Mouse (Mus musculus) C2C12 (cell line): Measurements from ENCODE around the gene Gm20388.

ENCODE experiments used
- CEBPB ChIP-seq: IDR thresholded peaks from one replicate; pipeline ENCODE4 v1.6.1; 2011; ENCODE audit warnings: low read depth, mild to moderate bottlenecking, control low read depth, moderate library complexity
- CTCF ChIP-seq: IDR thresholded peaks from one replicate; pipeline ENCODE4 v1.5.1; 2011; ENCODE audit not compliant: control insufficient read depth, insufficient read depth, insufficient read length
- FOSL1 ChIP-seq: IDR thresholded peaks from one replicate; pipeline ENCODE4 v1.8.0; 2011; ENCODE audit warnings: mild to moderate bottlenecking, low read length; ENCODE audit not compliant: poor library complexity, insufficient read depth, severe bottlenecking
- MAX ChIP-seq: IDR thresholded peaks from one replicate; pipeline ENCODE4 v1.6.1; 2011; ENCODE audit warnings: mild to moderate bottlenecking, control low read depth
- MYOD1 ChIP-seq: IDR thresholded peaks from one replicate; pipeline ENCODE4 v1.6.1; 2011; ENCODE audit warnings: low read depth; ENCODE audit not compliant: control insufficient read depth, insufficient read length
- MYOG ChIP-seq: IDR thresholded peaks from one replicate; pipeline ENCODE4 v1.6.1; 2011; ENCODE audit not compliant: control insufficient read depth, insufficient read length; ENCODE audit errors: extremely low read depth
- USF1 ChIP-seq: IDR thresholded peaks from one replicate; pipeline ENCODE4 v1.6.1; 2011; ENCODE audit warnings: low read depth, mild to moderate bottlenecking, control low read depth, moderate library complexity

DNA sequence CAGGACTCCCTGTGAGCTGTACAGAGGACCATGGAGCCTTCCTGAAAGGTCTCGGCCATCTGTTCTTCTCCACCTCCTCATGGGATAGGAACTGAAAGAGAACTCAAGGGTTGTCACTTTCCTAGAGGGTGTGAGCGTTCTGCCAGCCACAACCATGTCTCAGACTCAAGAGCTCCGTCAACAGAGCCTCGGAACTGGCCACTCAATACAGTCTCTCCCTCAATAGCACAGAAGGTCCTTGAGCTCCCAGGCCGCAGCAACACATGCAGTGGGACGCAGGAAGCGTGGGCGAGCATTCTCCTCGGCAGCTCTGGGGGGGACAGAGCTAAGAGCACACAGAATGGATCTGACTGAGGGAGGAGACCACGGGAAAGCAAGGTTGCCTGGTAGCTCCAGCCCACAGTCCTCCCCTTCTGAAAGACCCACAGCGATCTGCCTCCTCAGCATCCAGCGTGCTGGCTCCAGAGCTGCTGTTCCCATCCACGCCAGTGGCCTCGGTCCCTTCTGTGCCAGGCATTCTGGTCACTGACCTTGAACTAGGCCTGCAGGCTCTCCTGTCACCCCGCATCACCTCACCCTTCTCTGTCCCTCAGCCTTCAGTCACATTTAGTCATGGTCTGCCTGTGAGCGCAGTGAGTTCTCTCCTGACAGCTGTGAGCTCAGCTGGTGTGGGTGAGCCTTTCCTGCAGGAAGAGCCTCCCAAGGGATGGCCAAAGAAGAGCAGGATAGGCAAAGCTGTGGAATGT is 251.2 kb downstream of the Gm20388 start:
- TF ChIP-seq CTCF = no peak
- no peak for TF ChIP-seq USF1
- TF ChIP-seq MYOD1 = no peak
- no peak for TF ChIP-seq MAX
- no peak for TF ChIP-seq CEBPB
- no peak for TF ChIP-seq MYOG
- TF ChIP-seq FOSL1 = no peak
